Mouse (Mus musculus) retina, embryonic 14.5 days (tissue): ENCODE data around the gene Sdk1.

Experiments used
- DNase-seq: peaks from one replicate; pipeline ENCODE4 v3.0.0-alpha.2; 2015; ENCODE audit warnings: low spot score

The Sdk1 gene

GRCm38 (mm10) chr5:142256231-142256630 lies 1014.9 kb downstream of the Sdk1 start:
- DNase-seq, result peak; percentile 77

GRCm38 (mm10) chr5:142258716-142259115 lies 1017.4 kb downstream of the Sdk1 start:
- DNase-seq, result no peak

DNA sequence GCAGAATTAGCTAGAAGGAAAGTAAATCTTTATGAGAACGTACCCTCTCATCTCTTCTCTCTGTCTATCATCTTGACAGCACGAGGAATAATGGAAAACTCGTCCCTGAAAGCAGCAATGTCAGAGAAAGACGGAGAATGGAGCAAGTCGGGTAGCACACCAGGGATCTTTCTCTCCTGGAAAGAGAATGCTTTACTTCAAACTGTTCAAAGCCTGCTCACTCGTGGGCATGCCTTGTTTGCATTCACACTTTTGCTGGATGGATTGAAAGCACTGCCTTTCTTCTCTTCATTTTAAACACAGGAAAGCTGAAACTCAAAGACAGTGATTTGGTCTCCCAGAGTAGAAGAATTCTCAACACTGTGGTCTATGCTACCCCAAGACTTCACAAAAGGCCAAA lies 1020.8 kb downstream of the Sdk1 start:
- no peak for DNase-seq
